Mouse (Mus musculus): Measurements from ENCODE around the gene Tspan13.

Tspan13 gene

DNA sequence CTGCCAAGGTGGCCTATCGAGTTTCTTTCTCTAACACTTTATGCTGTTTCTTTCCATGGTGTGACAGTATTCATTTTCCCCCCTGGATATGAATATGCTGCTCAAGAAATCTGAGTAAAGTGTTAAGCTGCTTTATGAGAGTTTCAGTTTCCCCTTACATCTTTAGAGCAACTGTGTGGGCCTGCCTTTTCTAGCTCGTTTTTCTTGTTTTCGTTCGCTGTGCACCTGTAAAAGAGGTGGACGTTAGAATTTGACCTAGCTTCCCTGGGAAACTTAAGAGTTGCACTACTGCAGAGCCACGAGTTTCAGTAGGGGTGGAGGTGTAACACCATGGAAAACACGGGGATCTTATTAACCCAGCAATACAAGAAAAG, 75.5 kb downstream of the Tspan13 start:
- DNase-seq = no peak

DNA sequence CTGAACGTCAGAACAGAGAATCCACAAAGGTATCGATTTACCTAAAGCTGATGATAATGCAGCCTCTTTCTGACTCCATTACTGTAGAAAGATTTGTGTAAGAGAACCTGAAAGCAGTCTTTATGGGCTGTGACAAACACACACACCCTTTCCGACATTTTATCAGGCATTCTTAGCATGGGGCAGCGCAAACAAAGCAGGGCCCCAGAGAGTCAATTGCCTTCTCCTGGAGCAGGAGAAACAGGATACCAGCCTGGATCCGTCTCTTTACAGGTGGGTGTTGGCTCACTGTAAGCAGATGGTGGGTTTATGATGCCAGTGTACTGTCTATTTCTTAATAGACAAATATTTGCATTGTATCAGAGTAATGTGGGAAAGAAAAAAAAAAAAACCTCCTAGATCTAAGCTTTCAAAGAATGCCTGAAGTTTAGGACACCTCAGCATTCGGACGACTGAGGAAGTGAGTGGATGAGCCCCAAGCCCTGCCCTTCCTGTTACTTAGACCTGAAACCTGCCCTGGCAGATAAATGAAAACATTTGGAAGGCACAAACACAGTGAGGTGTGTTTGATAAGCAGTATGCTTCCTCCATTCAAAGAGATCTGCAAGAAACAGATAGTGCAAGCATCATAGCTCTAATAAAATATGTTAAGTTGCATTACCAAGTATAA, 76.1 kb downstream of the Tspan13 start:
- DNase-seq = no peak

All from cerebellum, postnatal 10 days (tissue).